Mouse (Mus musculus) sigmoid colon, adult 10 weeks (tissue): ENCODE data around the gene Top3a. TPM values are rescaled to one million over a fixed set of nuclear protein-coding genes. Genes with fewer than 3 reads are reported as not detected.

Experiments
- polyA plus RNA-seq: library from polyadenylated mRNA; stranded (reverse); fragments of 350-450 nt; fragmentation: Illumina TruSeq; extraction: RNeasy Lipid Tissue Mini Kit (QIAGEN cat#74804); gene quantifications from one replicate; pipeline ENCODE4 v1.2.3, GENCODE M21; 2014; ENCODE audit warnings: low read depth, low replicate concordance

The Top3a gene
- 3.5 TPM for polyA plus RNA-seq

GRCm38 (mm10) chr11:60776829-60777740 is at the start of gene Top3a, which contains the start of gene Smcr8:
Top3a (minus strand) TSS chr11:60777365.
Smcr8 (plus strand) TSS chr11:60777524.

GRCm38 (mm10) chr11:60811618-60812017 is 34.5 kb upstream of the Top3a start, which contains the start of gene Shmt1:
Shmt1 (minus strand) TSS chr11:60811718.

GRCm38 (mm10) chr11:60728260-60728761 is 48.9 kb downstream of the Top3a start, which contains the start of gene Mief2:
Mief2 (plus strand) TSS chr11:60728398.

DNA sequence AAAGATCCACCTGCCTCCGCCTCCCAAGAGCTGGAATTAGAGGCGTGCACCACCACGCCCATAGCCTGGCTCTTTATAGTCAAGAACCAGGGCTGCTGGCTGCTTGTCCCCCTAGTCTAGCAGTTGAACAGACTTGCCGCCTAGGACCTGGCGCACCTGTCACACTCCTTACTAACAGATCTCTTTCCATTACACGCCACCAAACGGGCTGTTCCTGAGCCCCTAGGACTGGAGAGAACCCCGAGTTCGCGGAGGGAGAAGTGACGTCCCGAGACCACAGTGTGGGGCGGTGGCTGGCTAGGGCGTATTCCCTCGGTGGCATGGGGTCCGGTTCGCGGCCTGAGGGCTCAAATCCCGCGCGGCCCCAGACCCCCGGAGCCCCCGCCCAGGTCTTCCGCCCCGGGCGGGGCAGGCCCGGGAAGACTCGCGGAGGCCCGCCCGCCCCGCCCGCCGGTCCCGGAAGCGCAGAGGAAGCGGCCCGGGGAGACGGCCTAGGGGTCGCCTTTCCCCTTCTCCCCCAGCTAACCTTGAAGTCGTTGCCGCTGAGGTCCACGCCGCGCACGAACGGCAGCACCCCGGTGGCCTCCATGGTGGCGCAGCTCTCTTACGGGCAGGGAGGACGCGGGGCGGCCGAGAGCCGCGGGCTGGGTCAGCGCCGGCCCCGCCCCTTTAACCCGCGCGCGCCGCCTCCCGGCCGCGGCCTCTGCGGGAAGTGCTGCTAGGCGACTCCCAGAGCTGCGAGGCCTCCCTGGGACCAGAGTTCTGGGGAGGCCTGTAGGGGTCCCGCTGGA is 50.4 kb downstream of the Top3a start, which contains the start of gene Flii:
TSS of gene Flii (minus strand) at position 663 of the 791 bp plus-strand sequence.

DNA sequence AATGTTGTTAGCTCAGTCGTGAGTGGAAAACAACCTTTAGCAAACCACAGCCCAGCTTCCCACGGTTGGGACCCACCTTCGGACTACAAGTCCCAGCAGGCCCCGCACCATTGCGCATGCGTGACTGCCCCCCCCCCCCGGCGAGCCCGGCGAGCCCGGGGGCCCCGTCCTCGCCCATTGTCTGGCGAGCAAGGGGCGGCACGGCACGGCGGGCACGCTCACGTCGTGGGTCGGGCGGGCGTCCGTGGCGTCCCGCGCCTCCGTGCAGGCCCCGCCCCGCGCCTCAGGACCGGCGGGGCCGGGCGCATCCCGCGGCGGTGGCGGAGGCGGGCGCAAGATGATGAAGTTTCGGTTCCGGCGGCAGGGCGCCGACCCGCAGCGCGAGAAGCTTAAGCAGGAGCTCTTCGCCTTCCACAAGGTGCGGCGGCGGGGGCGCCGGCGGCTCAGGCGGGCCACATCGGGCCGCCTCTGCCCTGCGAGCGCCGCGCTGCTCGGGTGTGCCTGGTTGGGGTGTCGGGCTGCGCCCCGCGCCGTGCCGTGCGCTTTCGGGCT is 77.6 kb downstream of the Top3a start, which contains the start of gene Llgl1:
TSS of gene Llgl1 (plus strand) at position 200 of the 552 bp plus-strand sequence.

Other genes starting within 250 kb of the Top3a start
- gene Alkbh5, start 241.0 kb downstream of the Top3a start, polyA plus RNA-seq = 61.4 TPM
- 0.28 TPM for gene Llgl1, start 77.6 kb downstream of the Top3a start, polyA plus RNA-seq
- gene Flii, start 50.1 kb downstream of the Top3a start, polyA plus RNA-seq = 9.1 TPM
- 0.22 TPM for gene Mief2, start 49.0 kb downstream of the Top3a start, polyA plus RNA-seq
- gene Smcr8, start 159 bp upstream of the Top3a start, polyA plus RNA-seq = 14.3 TPM
- 34.1 TPM for gene Shmt1, start 34.4 kb upstream of the Top3a start, polyA plus RNA-seq
- 6.7 TPM for gene Dhrs7b, start 53.3 kb upstream of the Top3a start, polyA plus RNA-seq
- 12.9 TPM for gene Tmem11, start 101.9 kb upstream of the Top3a start, polyA plus RNA-seq
- gene Natd1, start 137.4 kb upstream of the Top3a start, polyA plus RNA-seq = 1.3 TPM
- 12.7 TPM for gene Map2k3, start 154.7 kb upstream of the Top3a start, polyA plus RNA-seq
- not detected for gene Kcnj12, start 245.2 kb upstream of the Top3a start, polyA plus RNA-seq